Mouse (Mus musculus): ENCODE results near the gene Rbbp6. TPM values are rescaled to one million over a fixed set of nuclear protein-coding genes. Genes with fewer than 3 reads are reported as not detected.

The Rbbp6 gene
- polyA plus RNA-seq, 1 experiment = 9.8 TPM

DNA sequence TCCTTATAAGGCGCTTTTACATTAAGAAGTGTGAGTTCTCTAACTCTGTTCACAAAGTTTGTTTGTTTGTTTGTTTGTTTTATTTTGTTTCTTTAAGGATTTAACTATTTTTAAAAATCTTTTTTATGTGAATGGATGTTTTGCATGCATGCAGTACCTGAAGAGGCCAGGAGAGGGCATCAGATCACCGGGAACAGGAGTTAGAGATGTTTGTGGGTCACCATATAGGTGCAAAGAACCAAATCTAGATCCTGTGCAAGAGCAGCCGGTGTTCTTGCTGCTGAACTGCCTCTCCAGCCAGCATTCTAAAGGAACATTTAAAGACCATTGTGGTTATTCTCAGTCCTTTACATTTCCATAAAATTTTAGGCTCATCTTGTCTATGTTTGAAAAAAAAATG is 52.1 kb downstream of the Rbbp6 start:
- Histone ChIP-seq H3K27me3 (ENCODE audit: control insufficient read depth, insufficient read depth, insufficient read length) (peaks cover 6% of the 10 kb centered on the region), H3K4me3 (no peak overlapping the region), H3K36me3 (ENCODE audit: control insufficient read depth, insufficient read depth) (no peaks in the 10 kb centered on the region), H3K4me2 (ENCODE audit: low read depth) (no peak overlapping the region), H3ac (ENCODE audit: control insufficient read depth, insufficient read length) (no peak overlapping the region), H3K79me2 (ENCODE audit: control insufficient read depth, insufficient read depth) (no peaks in the 10 kb centered on the region)
- TF ChIP-seq REST (IDR thresholded peaks at IDR 0.05; ENCODE audit: insufficient read depth, insufficient read length) (no peak), MAX (IDR thresholded peaks at IDR 0.05; ENCODE audit: low read depth) (no peak), TCF3 (IDR thresholded peaks at IDR 0.05; ENCODE audit: insufficient read length, low read depth) (no peak), POLR2A (IDR thresholded peaks at IDR 0.05; ENCODE audit: insufficient read length, low read depth) (no peak), MYOG (IDR thresholded peaks at IDR 0.05; ENCODE audit: control insufficient read depth in 1 of 3, insufficient read depth in 1 of 3, insufficient read length in 2 of 3, low read depth in 2 of 3) (no peak), POLR2AphosphoS2 (IDR thresholded peaks at IDR 0.05; ENCODE audit: insufficient read length, low read depth) (no peak), SRF (IDR thresholded peaks at IDR 0.05; ENCODE audit: control insufficient read depth, insufficient read length, low read depth) (no peak), CEBPB (IDR thresholded peaks at IDR 0.05; ENCODE audit: insufficient read depth, poor library complexity, severe bottlenecking) (no peak), TCF12 (IDR thresholded peaks at IDR 0.05; ENCODE audit: insufficient read depth, poor library complexity, severe bottlenecking) (no peak)

DNA sequence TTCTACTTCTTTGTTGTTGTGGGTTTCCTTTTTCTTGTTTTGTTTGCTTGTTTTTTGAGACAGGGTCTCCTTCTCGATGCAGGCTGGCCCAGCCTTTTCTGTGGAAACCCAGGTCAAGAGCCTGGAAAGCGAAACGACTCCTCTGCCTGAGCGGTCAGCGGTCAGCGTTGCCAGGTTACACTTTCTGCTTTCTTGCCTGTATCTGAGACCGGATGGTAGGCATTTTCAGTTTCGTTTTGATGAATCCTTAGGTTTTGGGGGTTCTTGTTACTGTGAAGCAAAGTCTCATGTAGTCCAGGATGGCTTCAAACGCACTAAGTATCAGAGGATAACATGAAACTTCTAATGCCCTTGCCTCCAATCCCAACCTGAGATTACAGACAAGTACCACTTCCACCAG is 59.6 kb downstream of the Rbbp6 start:
- H3K4me3 ChIP-seq = no peak overlapping the region
- H3K36me3 ChIP-seq (ENCODE audit: control insufficient read depth, insufficient read depth) = no peaks in the 10 kb centered on the region
- no peak overlapping the region for H3ac ChIP-seq (ENCODE audit: control insufficient read depth, insufficient read length)
- H3K27me3 ChIP-seq (ENCODE audit: control insufficient read depth, insufficient read depth, insufficient read length) = no peaks in the 10 kb centered on the region
- H3K4me2 ChIP-seq (ENCODE audit: low read depth) = peak overlapping the region; percentile 21
- H3K79me2 ChIP-seq (ENCODE audit: control insufficient read depth, insufficient read depth) = no peaks in the 10 kb centered on the region
- no peak for TF ChIP-seq MAX (IDR thresholded peaks at IDR 0.05; ENCODE audit: low read depth)
- no peak for TF ChIP-seq E2F4 (IDR thresholded peaks at IDR 0.05; ENCODE audit: insufficient read depth)
- no peak for TF ChIP-seq TCF3 (IDR thresholded peaks at IDR 0.05; ENCODE audit: insufficient read length, low read depth)
- TF ChIP-seq POLR2AphosphoS2 (IDR thresholded peaks at IDR 0.05; ENCODE audit: insufficient read length, low read depth) = no peak
- no peak for TF ChIP-seq SRF (IDR thresholded peaks at IDR 0.05; ENCODE audit: control insufficient read depth, insufficient read length, low read depth)
- TF ChIP-seq MYOG (IDR thresholded peaks at IDR 0.05; ENCODE audit: control insufficient read depth in 1 of 3, insufficient read depth in 1 of 3, insufficient read length in 2 of 3, low read depth in 2 of 3) = no peak
- no peak for TF ChIP-seq USF1 (IDR thresholded peaks at IDR 0.05; ENCODE audit: low read depth)
- TF ChIP-seq REST (IDR thresholded peaks at IDR 0.05; ENCODE audit: insufficient read depth, insufficient read length) = no peak
- no peak for TF ChIP-seq POLR2A (IDR thresholded peaks at IDR 0.05; ENCODE audit: insufficient read length, low read depth)
- no peak for TF ChIP-seq TCF12 (IDR thresholded peaks at IDR 0.05; ENCODE audit: insufficient read depth, poor library complexity, severe bottlenecking)
- no peak for TF ChIP-seq CEBPB (IDR thresholded peaks at IDR 0.05; ENCODE audit: insufficient read depth, poor library complexity, severe bottlenecking)
- no peak for TF ChIP-seq MYOD1 (IDR thresholded peaks at IDR 0.05; ENCODE audit: control insufficient read depth in 1 of 3, insufficient read length in 2 of 3, low read depth in 2 of 3)

DNA sequence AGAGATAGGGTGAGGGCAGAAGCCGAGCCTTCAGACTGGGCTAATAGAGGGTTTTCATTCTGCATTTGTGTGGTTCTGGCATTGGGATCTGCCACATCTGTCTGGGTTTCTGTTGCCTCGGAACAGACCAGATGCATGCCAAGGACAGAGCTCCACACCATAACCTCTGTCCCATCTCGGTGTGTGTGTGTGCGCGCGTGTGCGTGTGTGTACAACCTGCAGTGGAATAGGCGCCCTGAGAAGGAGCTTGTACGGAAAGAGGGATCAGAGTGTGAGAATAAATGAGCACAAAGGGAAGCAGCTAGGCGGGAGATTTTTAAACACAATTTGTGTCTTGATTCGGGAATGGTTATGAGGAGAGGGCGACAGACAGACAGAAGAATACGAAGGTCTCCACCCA is 64.8 kb downstream of the Rbbp6 start:
- peak overlapping the region; percentile 45 for H3K4me2 ChIP-seq (ENCODE audit: low read depth)
- TF ChIP-seq CEBPB (IDR thresholded peaks at IDR 0.05; ENCODE audit: insufficient read depth, poor library complexity, severe bottlenecking) (no peak), MYOD1 (IDR thresholded peaks at IDR 0.05; ENCODE audit: control insufficient read depth in 1 of 3, insufficient read length in 2 of 3, low read depth in 2 of 3) (no peak), POLR2A (IDR thresholded peaks at IDR 0.05; ENCODE audit: insufficient read length, low read depth) (no peak), MAX (IDR thresholded peaks at IDR 0.05; ENCODE audit: low read depth) (no peak), SRF (IDR thresholded peaks at IDR 0.05; ENCODE audit: control insufficient read depth, insufficient read length, low read depth) (no peak), REST (IDR thresholded peaks at IDR 0.05; ENCODE audit: insufficient read depth, insufficient read length) (no peak), E2F4 (IDR thresholded peaks at IDR 0.05; ENCODE audit: insufficient read depth) (no peak), MYOG (IDR thresholded peaks at IDR 0.05; ENCODE audit: control insufficient read depth in 1 of 3, insufficient read depth in 1 of 3, insufficient read length in 2 of 3, low read depth in 2 of 3) (no peak), TCF12 (IDR thresholded peaks at IDR 0.05; ENCODE audit: insufficient read depth, poor library complexity, severe bottlenecking) (no peak), TCF3 (IDR thresholded peaks at IDR 0.05; ENCODE audit: insufficient read length, low read depth) (no peak), POLR2AphosphoS2 (IDR thresholded peaks at IDR 0.05; ENCODE audit: insufficient read length, low read depth) (no peak), USF1 (IDR thresholded peaks at IDR 0.05; ENCODE audit: low read depth) (no peak)
- H3K79me2 ChIP-seq (ENCODE audit: control insufficient read depth, insufficient read depth) = no peaks in the 10 kb centered on the region
- no peak overlapping the region for H3ac ChIP-seq (ENCODE audit: control insufficient read depth, insufficient read length)
- no peak overlapping the region for H3K4me3 ChIP-seq
- H3K36me3 ChIP-seq (ENCODE audit: control insufficient read depth, insufficient read depth) = no peaks in the 10 kb centered on the region
- no peaks in the 10 kb centered on the region for H3K27me3 ChIP-seq (ENCODE audit: control insufficient read depth, insufficient read depth, insufficient read length)

DNA sequence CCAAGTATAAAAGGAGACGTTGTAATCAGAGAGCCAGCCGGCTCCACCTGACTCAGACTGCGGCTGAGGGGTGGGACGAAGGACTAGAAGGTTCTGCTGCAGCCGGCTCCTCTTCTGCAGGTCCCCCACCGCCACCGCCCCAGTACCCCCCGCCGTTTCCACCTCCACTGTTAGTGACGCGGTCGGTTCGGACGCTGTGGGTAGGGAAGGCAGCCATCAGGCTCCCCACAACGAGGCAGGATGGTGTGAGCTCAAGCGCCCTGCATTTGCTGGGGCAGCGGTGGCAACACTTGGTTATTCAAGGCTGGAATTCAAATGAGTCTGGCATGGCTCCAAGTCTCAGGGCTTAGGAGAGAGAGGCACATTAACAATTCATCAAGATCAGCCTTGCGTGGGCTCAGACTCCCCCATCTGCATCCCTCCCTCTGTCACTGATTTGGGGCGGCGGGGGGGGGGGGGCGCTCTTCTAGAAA is 65.3 kb downstream of the Rbbp6 start:
- no peak overlapping the region for H3K4me3 ChIP-seq

DNA sequence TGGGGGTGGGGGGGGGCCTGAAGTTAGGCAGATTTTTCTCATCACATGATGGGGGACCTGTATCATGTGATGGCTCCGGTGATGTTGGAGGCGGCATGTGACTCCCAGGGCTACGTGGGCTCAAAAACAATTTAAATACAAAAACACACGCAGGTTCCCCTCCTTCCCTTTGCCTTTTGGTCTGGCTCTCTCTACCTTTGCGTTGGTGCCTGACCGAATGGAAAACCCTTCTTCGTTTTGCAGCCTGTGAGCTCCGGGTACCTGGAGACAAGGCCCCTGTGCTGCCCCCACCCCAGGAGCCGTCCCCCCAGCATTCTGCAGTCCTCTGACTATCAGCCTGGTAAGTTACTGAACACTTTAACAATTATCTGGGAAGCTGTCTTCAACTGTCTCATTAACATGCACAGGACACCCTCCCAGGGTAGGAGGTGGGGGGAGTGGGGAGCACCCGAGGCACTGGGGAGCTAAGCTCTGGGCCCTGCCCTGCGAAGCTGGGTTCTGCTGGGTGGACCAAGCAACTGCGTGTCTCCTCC is 65.8 kb downstream of the Rbbp6 start:
- TF ChIP-seq POLR2A (IDR thresholded peaks at IDR 0.05; ENCODE audit: insufficient read length, low read depth) (no peak), POLR2AphosphoS2 (IDR thresholded peaks at IDR 0.05; ENCODE audit: insufficient read length, low read depth) (no peak), USF1 (IDR thresholded peaks at IDR 0.05; ENCODE audit: low read depth) (no peak), TCF3 (IDR thresholded peaks at IDR 0.05; ENCODE audit: insufficient read length, low read depth) (no peak), SRF (IDR thresholded peaks at IDR 0.05; ENCODE audit: control insufficient read depth, insufficient read length, low read depth) (no peak), MYOD1 (IDR thresholded peaks at IDR 0.05; ENCODE audit: control insufficient read depth in 1 of 3, insufficient read length in 2 of 3, low read depth in 2 of 3) (no peak), REST (IDR thresholded peaks at IDR 0.05; ENCODE audit: insufficient read depth, insufficient read length) (no peak), TCF12 (IDR thresholded peaks at IDR 0.05; ENCODE audit: insufficient read depth, poor library complexity, severe bottlenecking) (no peak)
- H3K79me2 ChIP-seq (ENCODE audit: control insufficient read depth, insufficient read depth) = no peaks in the 10 kb centered on the region
- peak overlapping the region; percentile 24 for H3K4me2 ChIP-seq (ENCODE audit: low read depth)
- H3K36me3 ChIP-seq (ENCODE audit: control insufficient read depth, insufficient read depth) = no peaks in the 10 kb centered on the region
- no peak overlapping the region for H3K4me3 ChIP-seq
- no peaks in the 10 kb centered on the region for H3K27me3 ChIP-seq (ENCODE audit: control insufficient read depth, insufficient read depth, insufficient read length)
- no peak overlapping the region for H3ac ChIP-seq (ENCODE audit: control insufficient read depth, insufficient read length)

More for the DNA sequence above, 65.3 kb downstream of the Rbbp6 start:
- H3K4me2 ChIP-seq (ENCODE audit: low read depth) = peak overlapping the region; percentile 45
- TF ChIP-seq USF1 (IDR thresholded peaks at IDR 0.05; ENCODE audit: low read depth) = no peak
- no peak for TF ChIP-seq SRF (IDR thresholded peaks at IDR 0.05; ENCODE audit: control insufficient read depth, insufficient read length, low read depth)
- no peaks in the 10 kb centered on the region for H3K79me2 ChIP-seq (ENCODE audit: control insufficient read depth, insufficient read depth)
- no peak overlapping the region for H3ac ChIP-seq (ENCODE audit: control insufficient read depth, insufficient read length)
- H3K27me3 ChIP-seq (ENCODE audit: control insufficient read depth, insufficient read depth, insufficient read length) = no peaks in the 10 kb centered on the region
- H3K36me3 ChIP-seq (ENCODE audit: control insufficient read depth, insufficient read depth) = no peaks in the 10 kb centered on the region
